Mouse (Mus musculus) frontal cortex, postnatal 36 days (tissue): ENCODE results near the gene Klk1b21.
"Not testable (repeated sequence)": the region's sequence is repeated elsewhere in the genome, so short reads cannot be mapped to it uniquely, and the experiment has no call there.

ENCODE experiments used
- DNase-seq, 2 experiments: peaks; one replicate each; pipeline ENCODE4 v3.0.0; 2022; ENCODE audit warnings: low spot score in 2 of 2

The Klk1b21 gene

GRCm38 (mm10) chr7:44102028-44102427 lies at the start of gene Klk1b21:
TSS of gene Klk1b21 (plus strand) at chr7:44102328.
- DNase-seq = not testable (repeated sequence)

GRCm38 (mm10) chr7:44072117-44072516 lies 30.0 kb upstream of the Klk1b21 start:
- no peak for DNase-seq

GRCm38 (mm10) chr7:44077703-44078102 lies 24.4 kb upstream of the Klk1b21 start:
- no peak for DNase-seq

GRCm38 (mm10) chr7:44096111-44096510 lies 6.0 kb upstream of the Klk1b21 start:
- DNase-seq = no peak

- no peak for DNase-seq
These were observed 10.2 kb downstream of the Klk1b21 start, which contains the start of gene Klk1b22 for GRCm38 (mm10) chr7:44112373-44112772. TSS of gene Klk1b22 (plus strand) at chr7:44112673.

GRCm38 (mm10) chr7:44123445-44123844 lies 21.3 kb downstream of the Klk1b21 start:
- DNase-seq = no peak

- no peak for DNase-seq
These were observed 34.3 kb downstream of the Klk1b21 start, which contains the start of gene Klk1b16 for GRCm38 (mm10) chr7:44136467-44136866. TSS of gene Klk1b16 (plus strand) at chr7:44136767.
